9 mouse cellular contexts compared by ENCODE assay signal in the genomic region with DNA sequence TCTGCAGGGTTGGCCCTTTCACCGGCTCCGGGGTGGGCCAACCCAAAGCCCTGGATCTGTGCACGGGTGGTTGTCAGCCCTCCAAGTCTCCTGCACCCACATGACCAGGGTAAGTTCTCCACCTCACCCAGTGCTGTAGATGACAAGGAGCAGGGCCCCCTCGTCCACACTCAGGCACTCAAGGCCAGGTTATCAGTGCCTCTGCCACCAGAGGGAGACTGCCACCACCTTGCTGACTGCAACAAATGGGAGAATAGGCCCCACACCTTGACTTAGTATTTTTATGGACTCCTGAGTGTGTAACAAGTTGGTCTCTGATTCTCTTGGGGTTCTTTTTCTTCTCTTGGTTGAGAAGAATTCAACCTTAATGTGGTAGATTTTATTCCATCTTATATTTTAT. TPM values are rescaled to one million over a fixed set of nuclear protein-coding genes. Genes with fewer than 3 reads are reported as not detected.
A peak's percentile ranks its signal among the peaks of the same experiment; 100 is the strongest.
DNase-seq lines count a peak whose midpoint lies in the region; ATAC-seq and TF ChIP-seq lines count a peak whose summit lies in the region.
"Had no signal": no experiment of that assay in that cellular context is flagged by ENCODE, and none has a peak within 500 bp of the region (broad histone marks: within the 10 kb centered on the region; RNA-seq: fewer than 3 reads in every experiment).

No protein-coding gene starts in this region.

- peak; percentile 9 for DNase-seq in kidney, postnatal 14 days
- peak; percentile 81 for DNase-seq in ES-CJ7 (ENCODE audit: low read depth, low spot score)
- DNase-seq in urinary bladder, postnatal 14 days (ENCODE audit: low spot score), result no peak

- H3K9ac ChIP-seq in kidney, embryonic 15.5 days, result no peak overlapping the region
- no peak overlapping the region for H3K9ac ChIP-seq in heart, embryonic 12.5 days
- H3K9ac ChIP-seq in heart, embryonic 11.5 days (ENCODE audit: low read depth, low read length), result no peak overlapping the region
- H3K9ac ChIP-seq: midbrain, embryonic 15.5 days had no signal

- no peaks in the 10 kb centered on the region for H3K9me3 ChIP-seq in kidney, embryonic 15.5 days (replicated peaks)
- no peaks in the 10 kb centered on the region for H3K9me3 ChIP-seq in heart, embryonic 12.5 days (replicated peaks)
- H3K9me3 ChIP-seq in heart, embryonic 11.5 days (replicated peaks; ENCODE audit: control insufficient read depth, low read length), result no peaks in the 10 kb centered on the region
- H3K9me3 ChIP-seq: midbrain, embryonic 15.5 days had no signal

- no peak overlapping the region for H3K4me3 ChIP-seq in kidney, embryonic 15.5 days (replicated peaks)
- no peak overlapping the region for H3K4me3 ChIP-seq in small intestine, adult 2 months (ENCODE audit: low read depth, low read length)
- H3K4me3 ChIP-seq in heart, embryonic 12.5 days, result no peak overlapping the region
- no peak overlapping the region for H3K4me3 ChIP-seq in heart, embryonic 11.5 days (ENCODE audit: low read depth, low read length)
- H3K4me3 ChIP-seq: midbrain, embryonic 15.5 days had no signal

- WGBS in kidney, embryonic 15.5 days, result 56% methylated on average over 4 of the region's 4 CpGs
- 49% methylated on average over 4 of the region's 4 CpGs for WGBS in small intestine, adult 2 months
- 43% methylated on average over 4 of the region's 4 CpGs for WGBS in heart, embryonic 12.5 days
- 46% methylated on average over 4 of the region's 4 CpGs for WGBS in heart, embryonic 11.5 days (ENCODE audit: insufficient replicate concordance)

- peak; percentile 44; the same call in 1 of the 2 replicates for TF ChIP-seq CTCF in small intestine, adult 2 months (IDR thresholded peaks at IDR 0.05; ENCODE audit: extremely low read depth, insufficient read length, insufficient replicate concordance, low read depth, low read length)

- no peak for ATAC-seq in kidney, embryonic 15.5 days (replicated peaks; ENCODE audit: low FRiP score)
- peak; percentile 39 to 71; a peak in 3 of 4 replicates for ATAC-seq in hematopoietic stem cell, adult 5-6 weeks (replicated peaks in 1 of 2; ENCODE audit: insufficient read depth in 1 of 2, low FRiP score in 2 of 2, low TSS enrichment in 1 of 2, low read depth in 1 of 2, poor library complexity in 2 of 2, severe bottlenecking in 2 of 2)
- ATAC-seq in heart, embryonic 12.5 days (ENCODE audit: insufficient number of reproducible peaks, low FRiP score), result no peak
- no peak for ATAC-seq in heart, embryonic 11.5 days (replicated peaks; ENCODE audit: insufficient number of reproducible peaks, low FRiP score, low TSS enrichment)
- ATAC-seq: midbrain, embryonic 15.5 days had no signal

- H3K27ac ChIP-seq in kidney, embryonic 15.5 days, result no peak overlapping the region
- no peak overlapping the region for H3K27ac ChIP-seq in small intestine, adult 2 months (ENCODE audit: insufficient read depth, low read depth, low read length)
- no peak overlapping the region for H3K27ac ChIP-seq in heart, embryonic 12.5 days (ENCODE audit: poor library complexity, severe bottlenecking)
- H3K27ac ChIP-seq in heart, embryonic 11.5 days (ENCODE audit: low read depth, low read length), result no peak overlapping the region
- H3K27ac ChIP-seq: midbrain, embryonic 15.5 days had no signal

- no peaks in the 10 kb centered on the region for H3K36me3 ChIP-seq in kidney, embryonic 15.5 days
- H3K36me3 ChIP-seq in small intestine, adult 2 months (ENCODE audit: control insufficient read depth, insufficient read depth, low read length), result no peaks in the 10 kb centered on the region
- H3K36me3 ChIP-seq in heart, embryonic 12.5 days, result no peaks in the 10 kb centered on the region
- H3K36me3 ChIP-seq in heart, embryonic 11.5 days (ENCODE audit: control insufficient read depth, insufficient read depth, low read length), result no peaks in the 10 kb centered on the region
- H3K36me3 ChIP-seq: midbrain, embryonic 15.5 days had no signal

- H3K4me1 ChIP-seq in kidney, embryonic 15.5 days, result peaks cover 6% of the 10 kb centered on the region; the same call in 1 of the 2 replicates
- no peaks in the 10 kb centered on the region for H3K4me1 ChIP-seq in small intestine, adult 2 months (ENCODE audit: control insufficient read depth, insufficient read depth, insufficient read length, low read length)
- H3K4me1 ChIP-seq in heart, embryonic 12.5 days (replicated peaks), result peaks cover 5% of the 10 kb centered on the region
- no peaks in the 10 kb centered on the region for H3K4me1 ChIP-seq in heart, embryonic 11.5 days (ENCODE audit: control insufficient read depth, insufficient read depth, low read length)

- no peaks in the 10 kb centered on the region for H3K27me3 ChIP-seq in kidney, embryonic 15.5 days
- H3K27me3 ChIP-seq in small intestine, adult 2 months (ENCODE audit: control insufficient read depth, insufficient read depth, low read length), result no peaks in the 10 kb centered on the region
- no peaks in the 10 kb centered on the region for H3K27me3 ChIP-seq in heart, embryonic 12.5 days (replicated peaks)
- H3K27me3 ChIP-seq in heart, embryonic 11.5 days (ENCODE audit: control insufficient read depth, insufficient read depth, low read length), result no peaks in the 10 kb centered on the region
- H3K27me3 ChIP-seq: midbrain, embryonic 15.5 days had no signal

- no peak for TF ChIP-seq POLR2A in small intestine, adult 2 months (IDR thresholded peaks at IDR 0.05; ENCODE audit: low read depth, low read length)

- H3K4me2 ChIP-seq in kidney, embryonic 15.5 days, result no peak overlapping the region
- no peak overlapping the region for H3K4me2 ChIP-seq in heart, embryonic 12.5 days
- no peak overlapping the region for H3K4me2 ChIP-seq in heart, embryonic 11.5 days
- H3K4me2 ChIP-seq: midbrain, embryonic 15.5 days had no signal

RNA-seq across cellular contexts. Expression of gene Efhb, which starts 2.4 kb away (rescaled TPM):
- 0.15 and 0.18 TPM in 2 replicates for polyA plus RNA-seq in kidney, embryonic 15.5 days (2015; fragmentation: Nextera tagmentation; extraction: Ambion mirVana)
- not detected in 2 replicates for total RNA-seq in hematopoietic stem cell, adult 5-6 weeks (2017)
- 0.03 and 0.08 TPM in 2 replicates for polyA plus RNA-seq in small intestine, adult 2 months (2012; rRNA removed)
- polyA plus RNA-seq in heart, embryonic 12.5 days (2016; fragmentation: Nextera tagmentation; extraction: Ambion mirVana), result 0.39 and 0.42 TPM in 2 replicates
- polyA plus RNA-seq in heart, embryonic 11.5 days (2014; fragmentation: Nextera tagmentation; extraction: Ambion mirVana), result 0.21 and 0.33 TPM in 2 replicates

RNA-seq across cellular contexts. Expression of gene Rab5a, which starts 13.5 kb away (rescaled TPM):
- 76.5 and 78.9 TPM in 2 replicates for polyA plus RNA-seq in kidney, embryonic 15.5 days (2015; fragmentation: Nextera tagmentation; extraction: Ambion mirVana)
- 74.4 and 86.4 TPM in 2 replicates for total RNA-seq in hematopoietic stem cell, adult 5-6 weeks (2017)
- 1.2 and 2.2 TPM in 2 replicates for polyA plus RNA-seq in small intestine, adult 2 months (2012; rRNA removed)
- polyA plus RNA-seq in heart, embryonic 12.5 days (2016; fragmentation: Nextera tagmentation; extraction: Ambion mirVana), result 90.9 and 99.0 TPM in 2 replicates
- polyA plus RNA-seq in heart, embryonic 11.5 days (2014; fragmentation: Nextera tagmentation; extraction: Ambion mirVana), result 78.0 and 82.3 TPM in 2 replicates

Comparison
In these comparisons a context has a peak if more than half of its experiments do, and no peak if none do; other contexts are left out.
1. ATAC-seq: peak in hematopoietic stem cell, adult 5-6 weeks (2 of 2); none in kidney, embryonic 15.5 days (single experiment), heart, embryonic 12.5 days (single experiment) and heart, embryonic 11.5 days (single experiment).
2. RNA of gene Rab5a, which starts 13.5 kb away (polyA plus RNA-seq): 90.9 to 99.0 TPM in heart, embryonic 12.5 days, 78.0 to 82.3 TPM in heart, embryonic 11.5 days and 76.5 to 78.9 TPM in kidney, embryonic 15.5 days; 1.2 to 2.2 TPM in small intestine, adult 2 months; every median in the first group is over 10 times any median in the second.